8 mouse cellular contexts compared by ENCODE assay signal in the genomic region with DNA sequence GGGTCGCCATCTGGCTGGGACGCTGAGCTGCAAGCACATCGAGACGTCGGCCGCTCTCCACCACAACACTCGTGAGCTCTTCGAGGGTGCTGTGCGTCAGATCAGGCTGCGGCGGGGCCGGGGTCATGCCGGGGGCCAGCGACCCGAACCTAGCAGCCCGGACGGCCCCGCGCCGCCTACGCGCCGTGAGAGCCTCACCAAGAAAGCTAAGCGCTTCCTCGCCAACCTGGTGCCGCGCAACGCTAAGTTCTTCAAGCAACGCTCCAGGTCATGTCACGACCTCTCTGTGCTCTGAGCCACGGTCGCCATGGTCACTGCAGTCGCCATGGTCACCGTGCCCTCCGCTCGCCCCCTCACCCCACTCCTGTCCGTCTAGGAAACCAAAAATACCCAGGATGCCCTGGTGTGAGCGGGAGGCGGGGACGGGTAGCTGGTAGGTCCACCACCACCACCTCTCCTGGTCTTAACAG. TPM values are rescaled to one million over a fixed set of nuclear protein-coding genes. Genes with fewer than 3 reads are reported as not detected.
A peak's percentile ranks its signal among the peaks of the same experiment; 100 is the strongest.
DNase-seq lines count a peak whose midpoint lies in the region; ATAC-seq and TF ChIP-seq lines count a peak whose summit lies in the region.

No protein-coding gene starts in this region.

- TF ChIP-seq EP300 in liver, embryonic 14.5 days (IDR thresholded peaks at IDR 0.05; ENCODE audit: low read depth) = no peak

- no peak for DNase-seq in lung, adult 2 months
- DNase-seq in lung, postnatal 25 days (ENCODE audit: low spot score) = no peak
- peak; percentile 78 for DNase-seq in embryo, embryonic 9.5 days (ENCODE audit: extremely low spot score)
- DNase-seq in hindbrain, postnatal 0 days (ENCODE audit: low spot score) = peak; percentile 23
- no peak for DNase-seq in liver, embryonic 14.5 days (ENCODE audit: low read depth in 3 of 3, low spot score in 3 of 3)
- no peak for DNase-seq in frontal cortex, adult 2 months (ENCODE audit: extremely low spot score in 1 of 2, low spot score in 1 of 2)
- no peak for DNase-seq in MN1 (ENCODE audit: low spot score)

- no peaks in the 10 kb centered on the region for H3K9me3 ChIP-seq in hindbrain, postnatal 0 days (ENCODE audit: low read length)
- H3K9me3 ChIP-seq in liver, embryonic 14.5 days (ENCODE audit: control insufficient read depth, low read length) = no peaks in the 10 kb centered on the region
- no peaks in the 10 kb centered on the region for H3K9me3 ChIP-seq in neural tube, embryonic 14.5 days (ENCODE audit: control insufficient read depth, low read length)

- ATAC-seq in hindbrain, postnatal 0 days = peak; percentile 18; the same call in 1 of the 2 replicates
- no peak for ATAC-seq in liver, embryonic 14.5 days (ENCODE audit: insufficient read depth)
- ATAC-seq in neural tube, embryonic 14.5 days (ENCODE audit: low read depth) = no peak

- no peak for TF ChIP-seq POLR2A in lung, adult 2 months (IDR thresholded peaks at IDR 0.05; ENCODE audit: borderline replicate concordance, extremely low read depth, low read depth, low read length)

- no peaks in the 10 kb centered on the region for H3K36me3 ChIP-seq in hindbrain, postnatal 0 days (ENCODE audit: insufficient read depth, low read length)
- no peaks in the 10 kb centered on the region for H3K36me3 ChIP-seq in liver, embryonic 14.5 days (replicated peaks; ENCODE audit: control insufficient read depth, insufficient read depth, low read depth)
- no peaks in the 10 kb centered on the region for H3K36me3 ChIP-seq in neural tube, embryonic 14.5 days (ENCODE audit: control insufficient read depth, insufficient read depth, low read length)

- 0 out of 2 replicates have a peak, but pooled peaks cover 3% of the 10 kb centered on the region for H3K27me3 ChIP-seq in hindbrain, postnatal 0 days (ENCODE audit: insufficient read depth, low read length)
- H3K27me3 ChIP-seq in liver, embryonic 14.5 days (ENCODE audit: control insufficient read depth, insufficient read depth, low read length) = peaks cover 52% of the 10 kb centered on the region
- H3K27me3 ChIP-seq in neural tube, embryonic 14.5 days (ENCODE audit: control insufficient read depth, insufficient read depth, low read length) = peaks cover 3% of the 10 kb centered on the region; the same call in 1 of the 2 replicates

- peak overlapping the region; percentile 28; the same call in 1 of the 2 replicates for H3K9ac ChIP-seq in hindbrain, postnatal 0 days (replicated peaks; ENCODE audit: low read length)
- no peak overlapping the region for H3K9ac ChIP-seq in liver, embryonic 14.5 days (replicated peaks)
- peak overlapping the region; percentile 39 for H3K9ac ChIP-seq in neural tube, embryonic 14.5 days (replicated peaks; ENCODE audit: low read depth, low read length)

- no peak for TF ChIP-seq CTCF in lung, adult 2 months (IDR thresholded peaks at IDR 0.05; ENCODE audit: insufficient read depth, low read length)
- no peak for TF ChIP-seq CTCF in hindbrain, postnatal 0 days (IDR thresholded peaks at IDR 0.05; ENCODE audit: low read depth)
- TF ChIP-seq CTCF in liver, embryonic 14.5 days (IDR thresholded peaks at IDR 0.05; ENCODE audit: low read depth) = no peak

- H3K4me3 ChIP-seq in lung, adult 2 months (replicated peaks; ENCODE audit: extremely low read depth, low read depth, low read length) = peak overlapping the region; percentile 47
- H3K4me3 ChIP-seq in hindbrain, postnatal 0 days (ENCODE audit: low read length) = peak overlapping the region; percentile 28
- peak overlapping the region; percentile 12 to 29; a peak in 3 of 4 replicates for H3K4me3 ChIP-seq in liver, embryonic 14.5 days (ENCODE audit: insufficient read depth in 1 of 2, low read depth in 2 of 2, low read length in 2 of 2)
- H3K4me3 ChIP-seq in neural tube, embryonic 14.5 days (ENCODE audit: low read depth, low read length) = peak overlapping the region; percentile 10; the same call in 1 of the 2 replicates

- 0 out of 2 replicates have a peak, but pooled peaks cover 3% of the 10 kb centered on the region for H3K4me1 ChIP-seq in lung, adult 2 months (ENCODE audit: control insufficient read depth, insufficient read depth, low read length)
- peaks cover 21% of the 10 kb centered on the region for H3K4me1 ChIP-seq in hindbrain, postnatal 0 days (ENCODE audit: insufficient read depth, low read length)
- H3K4me1 ChIP-seq in liver, embryonic 14.5 days (replicated peaks; ENCODE audit: control insufficient read depth in 2 of 2, insufficient read depth in 2 of 2, low read length in 1 of 2) = peaks cover 0 to 3% of the 10 kb centered on the region in 2 experiments; a peak in 1 of 4 replicates
- H3K4me1 ChIP-seq in neural tube, embryonic 14.5 days (ENCODE audit: control insufficient read depth, insufficient read depth, low read length) = peaks cover 25% of the 10 kb centered on the region

- no peak overlapping the region for H3K27ac ChIP-seq in hindbrain, postnatal 0 days
- no peak overlapping the region for H3K27ac ChIP-seq in liver, embryonic 14.5 days
- no peak overlapping the region for H3K27ac ChIP-seq in neural tube, embryonic 14.5 days (ENCODE audit: low read depth, low read length)

- H3K4me2 ChIP-seq in hindbrain, postnatal 0 days (ENCODE audit: low read depth, low read length) = peak overlapping the region; percentile 55
- peak overlapping the region; percentile 50 for H3K4me2 ChIP-seq in liver, embryonic 14.5 days (ENCODE audit: low read depth)
- peak overlapping the region; percentile 50 for H3K4me2 ChIP-seq in neural tube, embryonic 14.5 days (ENCODE audit: low read depth, low read length)

- WGBS in lung, adult 2 months = 6% methylated on average over 40 of the region's 40 CpGs
- 5% methylated on average over 40 of the region's 40 CpGs for WGBS in hindbrain, postnatal 0 days
- 4% methylated on average over 40 of the region's 40 CpGs for WGBS in liver, embryonic 14.5 days (ENCODE audit: insufficient replicate concordance)
- WGBS in neural tube, embryonic 14.5 days = 3% methylated on average over 40 of the region's 40 CpGs

RNA-seq across cellular contexts. Expression of gene Rem2, which starts 3.6 kb away (rescaled TPM):
- polyA plus RNA-seq in lung, adult 2 months (2012; rRNA removed) = 3.0 TPM in 2 replicates
- total RNA-seq in hindbrain, postnatal 0 days (2014; rRNA removed) = 28.1 and 32.8 TPM in 2 replicates
- polyA plus RNA-seq in hindbrain, postnatal 0 days (2015; fragmentation: Nextera tagmentation; extraction: Ambion mirVana) = 25.2 and 25.3 TPM in 2 replicates
- polyA plus RNA-seq in liver, embryonic 14.5 days (2012; rRNA removed) = 0.09 and 0.12 TPM in 2 replicates
- polyA plus RNA-seq in liver, embryonic 14.5 days (2014; fragmentation: Nextera tagmentation; extraction: Ambion mirVana) = 0.05 TPM in 1 of 2 replicates, not detected in the other
- polyA plus RNA-seq in neural tube, embryonic 14.5 days (2014; fragmentation: Nextera tagmentation; extraction: Ambion mirVana) = 42.1 and 42.8 TPM in 2 replicates
- polyA plus RNA-seq in frontal cortex, adult 2 months (2012; rRNA removed) = 5.3 and 7.3 TPM in 2 replicates

RNA-seq across cellular contexts. Expression of gene Lrp10, which starts 15.5 kb away (rescaled TPM):
- 184 and 199 TPM in 2 replicates for polyA plus RNA-seq in lung, adult 2 months (2012; rRNA removed)
- 57.7 and 62.5 TPM in 2 replicates for total RNA-seq in hindbrain, postnatal 0 days (2014; rRNA removed)
- polyA plus RNA-seq in hindbrain, postnatal 0 days (2015; fragmentation: Nextera tagmentation; extraction: Ambion mirVana) = 36.0 and 38.8 TPM in 2 replicates
- 12.8 and 12.9 TPM in 2 replicates for polyA plus RNA-seq in liver, embryonic 14.5 days (2012; rRNA removed)
- polyA plus RNA-seq in liver, embryonic 14.5 days (2014; fragmentation: Nextera tagmentation; extraction: Ambion mirVana) = 11.1 and 17.2 TPM in 2 replicates
- polyA plus RNA-seq in neural tube, embryonic 14.5 days (2014; fragmentation: Nextera tagmentation; extraction: Ambion mirVana) = 26.0 and 35.8 TPM in 2 replicates
- polyA plus RNA-seq in frontal cortex, adult 2 months (2012; rRNA removed) = 34.4 and 37.4 TPM in 2 replicates

RNA-seq across cellular contexts. Expression of gene Prmt5, which starts 37.8 kb away (rescaled TPM):
- 15.1 and 20.2 TPM in 2 replicates for polyA plus RNA-seq in lung, adult 2 months (2012; rRNA removed)
- total RNA-seq in hindbrain, postnatal 0 days (2014; rRNA removed) = 62.4 and 63.7 TPM in 2 replicates
- polyA plus RNA-seq in hindbrain, postnatal 0 days (2015; fragmentation: Nextera tagmentation; extraction: Ambion mirVana) = 76.1 and 76.2 TPM in 2 replicates
- 23.1 and 24.5 TPM in 2 replicates for polyA plus RNA-seq in liver, embryonic 14.5 days (2012; rRNA removed)
- polyA plus RNA-seq in liver, embryonic 14.5 days (2014; fragmentation: Nextera tagmentation; extraction: Ambion mirVana) = 26.8 and 28.5 TPM in 2 replicates
- polyA plus RNA-seq in neural tube, embryonic 14.5 days (2014; fragmentation: Nextera tagmentation; extraction: Ambion mirVana) = 97.9 and 99.1 TPM in 2 replicates
- polyA plus RNA-seq in frontal cortex, adult 2 months (2012; rRNA removed) = 54.1 and 56.2 TPM in 2 replicates

RNA-seq across cellular contexts. Expression of gene Mmp14, which starts 48.1 kb away (rescaled TPM):
- 119 and 130 TPM in 2 replicates for polyA plus RNA-seq in lung, adult 2 months (2012; rRNA removed)
- 50.1 and 53.3 TPM in 2 replicates for total RNA-seq in hindbrain, postnatal 0 days (2014; rRNA removed)
- 44.5 and 47.2 TPM in 2 replicates for polyA plus RNA-seq in hindbrain, postnatal 0 days (2015; fragmentation: Nextera tagmentation; extraction: Ambion mirVana)
- polyA plus RNA-seq in liver, embryonic 14.5 days (2012; rRNA removed) = 17.7 and 19.0 TPM in 2 replicates
- 14.4 and 15.5 TPM in 2 replicates for polyA plus RNA-seq in liver, embryonic 14.5 days (2014; fragmentation: Nextera tagmentation; extraction: Ambion mirVana)
- 24.7 and 49.0 TPM in 2 replicates for polyA plus RNA-seq in neural tube, embryonic 14.5 days (2014; fragmentation: Nextera tagmentation; extraction: Ambion mirVana)
- polyA plus RNA-seq in frontal cortex, adult 2 months (2012; rRNA removed) = 17.3 and 22.0 TPM in 2 replicates

RNA-seq across cellular contexts. Expression of gene Mrpl52, which starts 52.8 kb away (rescaled TPM):
- polyA plus RNA-seq in lung, adult 2 months (2012; rRNA removed) = 185 and 290 TPM in 2 replicates
- total RNA-seq in hindbrain, postnatal 0 days (2014; rRNA removed) = 113 and 129 TPM in 2 replicates
- polyA plus RNA-seq in hindbrain, postnatal 0 days (2015; fragmentation: Nextera tagmentation; extraction: Ambion mirVana) = 266 and 297 TPM in 2 replicates
- polyA plus RNA-seq in liver, embryonic 14.5 days (2012; rRNA removed) = 107 and 177 TPM in 2 replicates
- 218 and 228 TPM in 2 replicates for polyA plus RNA-seq in liver, embryonic 14.5 days (2014; fragmentation: Nextera tagmentation; extraction: Ambion mirVana)
- polyA plus RNA-seq in neural tube, embryonic 14.5 days (2014; fragmentation: Nextera tagmentation; extraction: Ambion mirVana) = 258 and 280 TPM in 2 replicates
- 137 and 147 TPM in 2 replicates for polyA plus RNA-seq in frontal cortex, adult 2 months (2012; rRNA removed)

Comparison
In these comparisons a context has a peak if more than half of its experiments do, and no peak if none do; other contexts are left out.
1. DNase-seq: peak in embryo, embryonic 9.5 days (single experiment) and hindbrain, postnatal 0 days (single experiment); none in lung, adult 2 months (single experiment), lung, postnatal 25 days (single experiment), liver, embryonic 14.5 days (0 of 3), frontal cortex, adult 2 months (0 of 2) and MN1 (single experiment).
2. Peak in every context shown above with its lines, with median percentiles within 50 percentile points of each other: H3K4me3 ChIP-seq and H3K4me2 ChIP-seq.